8 mouse cellular contexts compared by ENCODE assay signal in the genomic region with DNA sequence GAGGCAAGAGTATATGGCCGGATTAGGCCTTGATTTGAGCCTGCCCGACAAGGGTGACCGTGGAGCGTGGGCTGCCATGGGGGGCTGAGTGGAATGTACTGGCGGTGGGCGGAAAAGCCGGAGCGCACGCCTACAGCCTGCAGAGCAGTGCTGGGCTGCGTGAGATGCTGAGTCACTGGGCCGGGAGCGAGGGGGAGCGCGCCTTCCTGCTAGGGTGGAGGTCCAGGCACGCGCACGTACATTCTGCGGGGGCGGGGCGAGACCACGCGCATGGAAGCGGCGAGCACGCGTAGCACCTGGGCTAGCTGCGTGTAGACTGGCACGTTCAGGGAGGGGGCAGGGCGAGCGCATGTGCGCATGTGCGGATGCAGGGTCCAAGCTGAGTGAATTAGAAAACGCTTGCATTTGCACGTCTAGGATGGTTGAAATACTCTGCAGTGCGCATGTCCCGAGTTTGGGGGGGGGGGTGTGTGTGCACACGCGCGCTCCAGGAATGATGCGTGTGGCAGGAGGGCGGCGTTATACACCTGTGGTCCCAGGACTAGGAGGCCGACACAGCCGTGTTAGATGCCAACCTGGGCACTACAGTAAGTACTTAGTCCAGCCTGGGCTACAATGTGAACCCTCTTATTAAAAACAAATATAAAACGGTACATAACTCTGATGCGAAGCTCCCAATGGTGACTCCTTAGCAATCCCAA. TPM values are rescaled to one million over a fixed set of nuclear protein-coding genes. Genes with fewer than 3 reads are reported as not detected.
A peak's percentile ranks its signal among the peaks of the same experiment; 100 is the strongest.
DNase-seq lines count a peak whose midpoint lies in the region; ATAC-seq and TF ChIP-seq lines count a peak whose summit lies in the region.

No protein-coding gene starts in this region.

- no peak for TF ChIP-seq CTCF in liver, embryonic 14.5 days (IDR thresholded peaks at IDR 0.05; ENCODE audit: low read depth)
- TF ChIP-seq CTCF in stomach, postnatal 0 days (IDR thresholded peaks at IDR 0.05; ENCODE audit: low read depth): peak; percentile 20; the same call in 1 of the 2 replicates

- H3K4me1 ChIP-seq in forebrain, embryonic 10.5 days: peaks cover 35% of the 10 kb centered on the region
- peaks cover 29% of the 10 kb centered on the region for H3K4me1 ChIP-seq in heart, embryonic 15.5 days (replicated peaks)
- peaks cover 20 to 28% of the 10 kb centered on the region in 2 experiments for H3K4me1 ChIP-seq in liver, embryonic 14.5 days (replicated peaks; ENCODE audit: control insufficient read depth in 2 of 2, insufficient read depth in 2 of 2, low read length in 1 of 2)
- 0 out of 2 replicates have a peak, but pooled peaks cover 5% of the 10 kb centered on the region for H3K4me1 ChIP-seq in neural tube, embryonic 11.5 days (ENCODE audit: control insufficient read depth, insufficient read depth, low read length)
- no peaks in the 10 kb centered on the region for H3K4me1 ChIP-seq in stomach, postnatal 0 days (replicated peaks; ENCODE audit: control insufficient read depth, insufficient read depth)

- ATAC-seq in heart, embryonic 15.5 days (replicated peaks; ENCODE audit: insufficient number of reproducible peaks, insufficient read depth, low FRiP score, low read depth): peak; percentile 90
- ATAC-seq in liver, embryonic 14.5 days (ENCODE audit: insufficient read depth): peak; percentile 88
- ATAC-seq in neural tube, embryonic 11.5 days (ENCODE audit: insufficient read depth, low FRiP score, low TSS enrichment): peak; percentile 88
- ATAC-seq in stomach, postnatal 0 days (ENCODE audit: low FRiP score, low TSS enrichment): peak; percentile 94

- peak overlapping the region; percentile 52 for H3K4me3 ChIP-seq in forebrain, embryonic 10.5 days
- H3K4me3 ChIP-seq in heart, embryonic 15.5 days: peak overlapping the region; percentile 52
- H3K4me3 ChIP-seq in liver, embryonic 14.5 days (ENCODE audit: insufficient read depth in 1 of 2, low read depth in 2 of 2, low read length in 2 of 2): peak overlapping the region; percentile 59 to 63
- H3K4me3 ChIP-seq in neural tube, embryonic 11.5 days (ENCODE audit: low read depth, low read length): peak overlapping the region; percentile 44
- peak overlapping the region; percentile 43 for H3K4me3 ChIP-seq in stomach, postnatal 0 days (ENCODE audit: low read depth, low read length)

- TF ChIP-seq EP300 in liver, embryonic 14.5 days (IDR thresholded peaks at IDR 0.05; ENCODE audit: low read depth): peak; percentile 61; the same call in 1 of the 2 replicates
- no peak for TF ChIP-seq EP300 in stomach, postnatal 0 days (optimal IDR thresholded peaks at IDR 0.05)

- H3K9ac ChIP-seq in heart, embryonic 15.5 days: peak overlapping the region; percentile 59
- peak overlapping the region; percentile 74 for H3K9ac ChIP-seq in liver, embryonic 14.5 days (replicated peaks)
- H3K9ac ChIP-seq in neural tube, embryonic 11.5 days (ENCODE audit: low read length): peak overlapping the region; percentile 55
- H3K9ac ChIP-seq in stomach, postnatal 0 days (ENCODE audit: low read length): peak overlapping the region; percentile 61

- peaks cover 31% of the 10 kb centered on the region for H3K36me3 ChIP-seq in forebrain, embryonic 10.5 days (replicated peaks)
- H3K36me3 ChIP-seq in heart, embryonic 15.5 days: peaks cover 25% of the 10 kb centered on the region
- peaks cover 13% of the 10 kb centered on the region for H3K36me3 ChIP-seq in liver, embryonic 14.5 days (replicated peaks; ENCODE audit: control insufficient read depth, insufficient read depth, low read depth)
- peaks cover 5% of the 10 kb centered on the region; the same call in 1 of the 2 replicates for H3K36me3 ChIP-seq in neural tube, embryonic 11.5 days (ENCODE audit: control insufficient read depth, insufficient read depth, low read length)
- H3K36me3 ChIP-seq in stomach, postnatal 0 days (ENCODE audit: control insufficient read depth, insufficient read depth, low read length): peaks cover 14% of the 10 kb centered on the region

- no peaks in the 10 kb centered on the region for H3K9me3 ChIP-seq in forebrain, embryonic 10.5 days
- no peaks in the 10 kb centered on the region for H3K9me3 ChIP-seq in heart, embryonic 15.5 days (replicated peaks)
- no peaks in the 10 kb centered on the region for H3K9me3 ChIP-seq in liver, embryonic 14.5 days (ENCODE audit: control insufficient read depth, low read length)
- H3K9me3 ChIP-seq in neural tube, embryonic 11.5 days (ENCODE audit: control insufficient read depth, low read length): no peaks in the 10 kb centered on the region
- no peaks in the 10 kb centered on the region for H3K9me3 ChIP-seq in stomach, postnatal 0 days (ENCODE audit: control insufficient read depth, low read length)

- no peaks in the 10 kb centered on the region for H3K27me3 ChIP-seq in forebrain, embryonic 10.5 days (ENCODE audit: poor library complexity, severe bottlenecking)
- no peaks in the 10 kb centered on the region for H3K27me3 ChIP-seq in heart, embryonic 15.5 days
- H3K27me3 ChIP-seq in liver, embryonic 14.5 days (ENCODE audit: control insufficient read depth, insufficient read depth, low read length): no peaks in the 10 kb centered on the region
- no peaks in the 10 kb centered on the region for H3K27me3 ChIP-seq in neural tube, embryonic 11.5 days (ENCODE audit: control insufficient read depth, insufficient read depth, low read length)
- H3K27me3 ChIP-seq in stomach, postnatal 0 days (ENCODE audit: control insufficient read depth, insufficient read depth, low read length): no peaks in the 10 kb centered on the region

- H3K27ac ChIP-seq in forebrain, embryonic 10.5 days: peak overlapping the region; percentile 94
- peak overlapping the region; percentile 97 for H3K27ac ChIP-seq in heart, embryonic 15.5 days
- peak overlapping the region; percentile 75 for H3K27ac ChIP-seq in liver, embryonic 14.5 days
- peak overlapping the region; percentile 78 for H3K27ac ChIP-seq in neural tube, embryonic 11.5 days (ENCODE audit: low read depth, low read length)
- H3K27ac ChIP-seq in stomach, postnatal 0 days (replicated peaks): peak overlapping the region; percentile 89

- peak overlapping the region; percentile 63 for H3K4me2 ChIP-seq in heart, embryonic 15.5 days
- peak overlapping the region; percentile 70 for H3K4me2 ChIP-seq in liver, embryonic 14.5 days (ENCODE audit: low read depth)
- H3K4me2 ChIP-seq in neural tube, embryonic 11.5 days (ENCODE audit: low read depth): peak overlapping the region; percentile 74
- peak overlapping the region; percentile 57 for H3K4me2 ChIP-seq in stomach, postnatal 0 days (replicated peaks; ENCODE audit: low read depth)

- under 1% methylated on average over 46 of the region's 46 CpGs for WGBS in forebrain, embryonic 10.5 days
- under 1% methylated on average over 46 of the region's 46 CpGs for WGBS in heart, embryonic 15.5 days
- under 1% methylated on average over 46 of the region's 46 CpGs for WGBS in liver, embryonic 14.5 days (ENCODE audit: insufficient replicate concordance)
- under 1% methylated on average over 45 of the region's 46 CpGs for WGBS in neural tube, embryonic 11.5 days
- under 1% methylated on average over 46 of the region's 46 CpGs for WGBS in stomach, postnatal 0 days

- DNase-seq in CD8-positive naive resting alpha-beta T cell, adult 2 months (ENCODE audit: low read depth in 2 of 2, low spot score in 2 of 2): peak; percentile 95 to 98
- peak; percentile 95 for DNase-seq in c-Kit-positive CD71-negative TER-119-negative erythroid progenitor cells, embryonic 14.5 days (ENCODE audit: low read depth)
- DNase-seq in forebrain, embryonic 10.5 days (ENCODE audit: extremely low spot score, low spot score): peak; percentile 100
- DNase-seq in kidney, postnatal 25 days: peak; percentile 99 to 100
- peak; percentile 91 to 94 (median 92) for DNase-seq in liver, embryonic 14.5 days (ENCODE audit: low read depth in 3 of 3, low spot score in 3 of 3)
- peak; percentile 99 for DNase-seq in neural tube, embryonic 11.5 days (ENCODE audit: low spot score)
- DNase-seq in stomach, postnatal 0 days (ENCODE audit: low spot score): peak; percentile 99

RNA-seq across cellular contexts. Expression of a gene that starts 3.9 kb away (rescaled TPM):
- polyA plus RNA-seq in forebrain, embryonic 10.5 days (2016; fragmentation: Nextera tagmentation; extraction: Ambion mirVana): 439 and 441 TPM in 2 replicates
- polyA plus RNA-seq in heart, embryonic 15.5 days (2015; fragmentation: Nextera tagmentation; extraction: Ambion mirVana): 660 and 727 TPM in 2 replicates
- polyA plus RNA-seq in liver, embryonic 14.5 days (2012; rRNA removed): 83.2 and 101 TPM in 2 replicates
- 107 and 108 TPM in 2 replicates for polyA plus RNA-seq in liver, embryonic 14.5 days (2014; fragmentation: Nextera tagmentation; extraction: Ambion mirVana)
- 306 and 324 TPM in 2 replicates for polyA plus RNA-seq in neural tube, embryonic 11.5 days (2014; fragmentation: Nextera tagmentation; extraction: Ambion mirVana)
- polyA plus RNA-seq in stomach, postnatal 0 days (2015; fragmentation: Nextera tagmentation; extraction: Ambion mirVana): 235 and 244 TPM in 2 replicates

RNA-seq across cellular contexts. Expression of a gene that starts 16.8 kb away (rescaled TPM):
- not detected in 2 replicates for polyA plus RNA-seq in forebrain, embryonic 10.5 days (2016; fragmentation: Nextera tagmentation; extraction: Ambion mirVana)
- polyA plus RNA-seq in heart, embryonic 15.5 days (2015; fragmentation: Nextera tagmentation; extraction: Ambion mirVana): 0.31 TPM in 1 of 2 replicates, not detected in the other
- not detected in 2 replicates for polyA plus RNA-seq in liver, embryonic 14.5 days (2012; rRNA removed)
- 0.30 TPM in 1 of 2 replicates, not detected in the other for polyA plus RNA-seq in liver, embryonic 14.5 days (2014; fragmentation: Nextera tagmentation; extraction: Ambion mirVana)
- 0.69 and 1.2 TPM in 2 replicates for polyA plus RNA-seq in neural tube, embryonic 11.5 days (2014; fragmentation: Nextera tagmentation; extraction: Ambion mirVana)
- polyA plus RNA-seq in stomach, postnatal 0 days (2015; fragmentation: Nextera tagmentation; extraction: Ambion mirVana): not detected in 2 replicates

RNA-seq across cellular contexts. Expression of a gene that starts 37.6 kb away (rescaled TPM):
- 74.9 and 81.9 TPM in 2 replicates for polyA plus RNA-seq in forebrain, embryonic 10.5 days (2016; fragmentation: Nextera tagmentation; extraction: Ambion mirVana)
- polyA plus RNA-seq in heart, embryonic 15.5 days (2015; fragmentation: Nextera tagmentation; extraction: Ambion mirVana): 46.9 and 55.1 TPM in 2 replicates
- polyA plus RNA-seq in liver, embryonic 14.5 days (2012; rRNA removed): 12.4 and 14.1 TPM in 2 replicates
- polyA plus RNA-seq in liver, embryonic 14.5 days (2014; fragmentation: Nextera tagmentation; extraction: Ambion mirVana): 20.4 and 21.7 TPM in 2 replicates
- 60.8 and 64.4 TPM in 2 replicates for polyA plus RNA-seq in neural tube, embryonic 11.5 days (2014; fragmentation: Nextera tagmentation; extraction: Ambion mirVana)
- polyA plus RNA-seq in stomach, postnatal 0 days (2015; fragmentation: Nextera tagmentation; extraction: Ambion mirVana): 30.4 and 34.6 TPM in 2 replicates

Comparison
In these comparisons a context has a peak if more than half of its experiments do, and no peak if none do; other contexts are left out.
1. Peak in every context shown above with its lines: DNase-seq, ATAC-seq, H3K4me3 ChIP-seq and H3K27ac ChIP-seq.